Mouse (Mus musculus) limb, embryonic 10.5 days (tissue): ENCODE results near the gene Pnrc2. TPM values are rescaled to one million over a fixed set of nuclear protein-coding genes. Genes with fewer than 3 reads are reported as not detected.

Experiments used
- DNase-seq: peaks from one replicate; pipeline ENCODE4 v3.0.0-alpha.2; 2017; ENCODE audit warnings: low spot score
- H3K27ac ChIP-seq: fragments of 300-500 bp; sonication (generic); 2 replicates; pipeline ENCODE4 v1.5.1; 2016; ENCODE audit warnings: mild to moderate bottlenecking
- H3K27me3 ChIP-seq: fragments of 300-500 bp; sonication (generic); 2 replicates; pipeline ENCODE4 v1.6.1; 2016; ENCODE audit warnings: low read depth, mild to moderate bottlenecking; ENCODE audit not compliant: poor library complexity, severe bottlenecking
- H3K36me3 ChIP-seq: fragments of 300-500 bp; sonication (generic); 2 replicates; pipeline ENCODE4 v1.6.1; 2016; ENCODE audit warnings: mild to moderate bottlenecking, moderate library complexity
- H3K4me1 ChIP-seq: fragments of 300-500 bp; sonication (generic); 2 replicates; pipeline ENCODE4 v1.6.1; 2016
- H3K4me3 ChIP-seq: fragments of 300-500 bp; sonication (generic); 2 replicates; pipeline ENCODE4 v1.5.1; 2016; ENCODE audit warnings: mild to moderate bottlenecking, moderate library complexity
- H3K9me3 ChIP-seq: fragments of 300-500 bp; sonication (generic); replicated peaks from 2 replicates; pipeline ENCODE4 v1.6.1; 2016; ENCODE audit warnings: mild to moderate bottlenecking
- WGBS: fragments of 180-500 bp; shearing (Covaris S2); methylation state at CpG from one replicate; pipeline ENCODE4 v1.1.7; 2016; 5-methylcytosine and 5-hydroxymethylcytosine counted together
- polyA plus RNA-seq: library from polyadenylated mRNA; unstranded; fragments of >200 nt; fragmentation: Nextera tagmentation; extraction: Ambion mirVana; gene quantifications from 2 replicates; pipeline ENCODE4 v1.2.1, GENCODE M21; 2016

Pnrc2 gene
- polyA plus RNA-seq, 1 experiment from 2014 or later = 208 TPM

DNA sequence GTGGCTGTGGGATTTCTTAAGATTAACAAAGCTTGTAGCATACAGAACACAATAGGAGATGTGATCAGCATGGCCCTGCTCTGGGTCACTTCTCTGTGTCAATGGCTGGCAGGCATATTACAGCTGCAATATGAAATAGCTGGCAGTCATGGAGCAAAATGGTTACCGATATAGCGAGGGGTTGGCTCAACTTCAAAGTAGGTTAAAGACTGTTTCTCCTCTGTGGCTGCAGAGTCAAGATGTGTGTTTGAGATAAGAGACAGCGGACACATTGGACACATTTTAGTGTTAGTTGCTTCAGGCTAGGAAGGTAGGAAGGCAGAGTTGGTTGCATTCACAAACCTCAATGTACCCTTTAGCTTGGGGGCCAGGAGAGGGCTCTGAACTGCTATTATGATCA is 33.0 kb upstream of the Pnrc2 start:
- H3K4me3 ChIP-seq = no peak overlapping the region
- WGBS = 93% methylated on average over 3 of the region's 3 CpGs

DNA sequence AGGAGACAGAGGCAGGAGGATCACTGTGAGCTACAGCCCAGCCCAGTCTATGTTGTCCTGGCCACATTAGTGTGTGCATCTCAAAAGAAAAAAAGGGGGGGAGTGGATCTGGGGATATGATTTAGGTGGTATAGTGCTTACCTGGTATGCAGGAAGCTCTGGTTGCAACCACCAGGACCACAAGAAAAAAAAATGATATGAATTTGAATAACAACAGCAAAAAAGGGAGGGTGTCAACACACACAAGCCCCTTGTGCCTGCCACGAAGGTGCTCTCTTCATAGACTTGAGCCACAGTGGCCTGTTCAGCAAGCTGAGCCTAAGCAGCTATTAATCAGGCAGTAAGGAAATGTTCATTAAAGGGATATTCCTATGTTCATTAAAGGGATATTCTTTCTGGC is 31.2 kb upstream of the Pnrc2 start:
- H3K27me3 ChIP-seq = no peaks in the 10 kb centered on the region
- no peak overlapping the region for H3K4me3 ChIP-seq
- no peak overlapping the region for H3K27ac ChIP-seq
- H3K36me3 ChIP-seq = no peaks in the 10 kb centered on the region
- no peaks in the 10 kb centered on the region; the same call in 1 of the 2 replicates for H3K4me1 ChIP-seq
- WGBS = 74% methylated on average over 1 of the region's 1 CpGs
- DNase-seq = no peak
- H3K9me3 ChIP-seq = no peaks in the 10 kb centered on the region

More for the DNA sequence above, 33.0 kb upstream of the Pnrc2 start:
- no peak for DNase-seq
- Histone ChIP-seq H3K36me3 (no peaks in the 10 kb centered on the region), H3K27ac (no peak overlapping the region), H3K9me3 (no peaks in the 10 kb centered on the region), H3K4me1 (no peaks in the 10 kb centered on the region; the same call in 1 of the 2 replicates), H3K27me3 (no peaks in the 10 kb centered on the region)

DNA sequence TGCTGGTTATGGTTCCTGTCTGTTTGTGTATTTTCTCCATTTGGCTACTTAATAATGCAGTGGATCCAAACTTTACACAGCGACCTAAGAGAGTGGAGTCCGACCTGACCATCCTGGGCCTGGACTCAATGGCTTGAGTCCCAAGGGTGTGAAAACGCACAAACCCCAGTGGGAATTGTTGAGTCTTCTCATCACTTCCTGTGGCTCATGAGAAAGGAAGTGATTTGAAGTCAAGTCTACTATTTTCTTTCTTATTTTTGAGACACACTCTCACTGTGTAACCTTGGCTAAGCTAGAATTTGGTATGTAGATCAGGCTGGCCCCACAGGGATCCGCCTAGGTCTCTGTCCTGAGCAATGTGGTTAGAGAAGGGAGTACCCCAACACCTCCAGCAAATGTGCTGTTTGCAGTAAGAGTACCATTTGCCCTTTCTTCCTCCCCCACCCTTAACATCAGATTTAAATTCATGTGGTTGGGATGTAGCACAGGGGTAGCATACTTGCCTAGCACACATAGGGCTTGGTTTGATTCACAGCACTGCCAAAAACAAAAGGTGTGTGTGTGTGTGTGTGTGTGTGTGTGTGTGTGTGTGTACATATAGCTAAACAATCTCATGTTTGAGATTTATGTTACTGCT is 29.1 kb upstream of the Pnrc2 start:
- WGBS = 95% methylated on average over 4 of the region's 4 CpGs
- Histone ChIP-seq H3K36me3 (no peaks in the 10 kb centered on the region), H3K9me3 (no peaks in the 10 kb centered on the region), H3K27ac (no peak overlapping the region), H3K4me3 (no peak overlapping the region), H3K27me3 (no peaks in the 10 kb centered on the region), H3K4me1 (peaks cover 6% of the 10 kb centered on the region; the same call in 1 of the 2 replicates)
- no peak for DNase-seq

DNA sequence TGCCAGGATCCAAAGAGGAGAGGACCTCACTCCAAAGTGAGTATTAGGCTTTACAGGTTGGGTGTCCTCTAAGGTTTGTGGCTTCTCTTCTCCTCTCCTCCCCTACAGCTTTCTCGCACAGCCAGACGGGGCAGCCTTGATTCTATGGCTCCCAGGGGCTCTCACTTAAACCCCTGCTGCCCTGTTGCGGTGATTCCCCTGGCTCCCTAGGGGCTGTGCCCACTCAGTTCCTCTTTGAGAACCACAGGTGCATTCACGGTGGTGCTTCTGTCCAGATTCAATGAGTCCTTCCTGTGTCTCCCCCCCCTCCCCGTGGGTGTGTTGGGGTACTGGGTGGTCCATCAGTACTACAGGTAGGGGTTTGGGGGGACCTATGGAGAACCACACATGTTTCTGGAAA is 26.4 kb upstream of the Pnrc2 start:
- Histone ChIP-seq H3K9me3 (no peaks in the 10 kb centered on the region), H3K4me1 (peaks cover 6% of the 10 kb centered on the region; the same call in 1 of the 2 replicates), H3K27me3 (no peaks in the 10 kb centered on the region), H3K27ac (no peak overlapping the region), H3K36me3 (no peaks in the 10 kb centered on the region), H3K4me3 (no peak overlapping the region)
- no peak for DNase-seq
- WGBS = 86% methylated on average over 5 of the region's 5 CpGs

DNA sequence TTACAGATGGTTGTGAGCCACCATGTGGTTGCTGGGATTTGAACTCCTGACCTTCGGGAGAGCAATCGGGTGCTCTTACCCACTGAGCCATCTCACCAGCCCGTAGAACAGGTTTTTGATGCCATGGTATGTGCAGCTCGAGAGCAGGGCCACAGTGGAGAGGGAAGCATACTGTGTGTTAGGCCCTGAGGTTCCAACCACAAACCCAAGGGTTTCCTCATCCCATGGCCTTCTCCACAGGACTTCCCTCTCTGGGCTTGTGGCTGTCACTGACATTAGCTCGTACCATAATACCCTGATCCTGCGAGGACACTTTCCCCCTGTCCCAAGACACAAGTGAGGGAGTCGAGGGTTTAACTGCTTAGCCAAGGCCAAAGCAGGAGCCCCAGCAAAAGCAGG is 25.4 kb upstream of the Pnrc2 start:
- Histone ChIP-seq H3K27ac (no peak overlapping the region), H3K4me3 (no peak overlapping the region), H3K36me3 (no peaks in the 10 kb centered on the region), H3K9me3 (0 out of 2 replicates have a peak, but pooled peaks cover 2% of the 10 kb centered on the region), H3K4me1 (peaks cover 6% of the 10 kb centered on the region; the same call in 1 of the 2 replicates), H3K27me3 (no peaks in the 10 kb centered on the region)
- DNase-seq = no peak
- WGBS = 90% methylated on average over 7 of the region's 7 CpGs

DNA sequence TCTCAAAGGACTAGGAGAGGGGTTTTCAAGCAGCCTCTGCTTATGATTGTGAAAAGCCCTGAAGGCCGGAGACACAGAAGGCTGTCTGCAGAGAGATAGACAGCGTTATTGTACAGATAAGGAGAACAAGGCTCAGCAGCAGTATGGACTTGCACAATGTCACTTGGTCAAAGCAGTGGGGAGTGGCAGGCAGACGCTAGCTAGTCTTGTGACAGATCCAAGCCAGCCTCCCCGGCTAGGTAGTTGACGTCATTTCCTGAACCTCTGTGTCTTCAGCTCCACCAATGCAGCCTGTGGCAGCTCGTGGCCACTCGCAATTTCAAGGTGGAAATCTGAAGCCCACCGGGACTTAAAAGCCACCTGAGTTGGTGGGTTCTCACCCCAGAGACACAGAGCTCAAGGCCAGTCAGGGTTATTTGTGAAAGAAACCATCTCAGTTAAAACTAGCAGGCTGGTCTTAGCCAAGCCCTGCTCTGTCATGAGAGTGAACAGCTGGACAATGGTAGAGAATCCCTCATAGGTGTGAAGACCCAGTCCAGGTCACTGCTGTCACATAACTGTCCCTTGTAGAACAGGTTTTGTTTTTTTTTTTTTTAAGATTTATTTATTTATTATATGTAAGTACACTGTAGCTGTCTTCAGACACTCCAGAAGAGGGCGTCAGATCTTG is 24.9 kb upstream of the Pnrc2 start:
- 78% methylated on average over 9 of the region's 9 CpGs for WGBS
- Histone ChIP-seq H3K4me3 (no peak overlapping the region), H3K27me3 (no peaks in the 10 kb centered on the region), H3K4me1 (peaks cover 6% of the 10 kb centered on the region; the same call in 1 of the 2 replicates), H3K27ac (no peak overlapping the region), H3K36me3 (no peaks in the 10 kb centered on the region), H3K9me3 (0 out of 2 replicates have a peak, but pooled peaks cover 2% of the 10 kb centered on the region)
- no peak for DNase-seq

DNA sequence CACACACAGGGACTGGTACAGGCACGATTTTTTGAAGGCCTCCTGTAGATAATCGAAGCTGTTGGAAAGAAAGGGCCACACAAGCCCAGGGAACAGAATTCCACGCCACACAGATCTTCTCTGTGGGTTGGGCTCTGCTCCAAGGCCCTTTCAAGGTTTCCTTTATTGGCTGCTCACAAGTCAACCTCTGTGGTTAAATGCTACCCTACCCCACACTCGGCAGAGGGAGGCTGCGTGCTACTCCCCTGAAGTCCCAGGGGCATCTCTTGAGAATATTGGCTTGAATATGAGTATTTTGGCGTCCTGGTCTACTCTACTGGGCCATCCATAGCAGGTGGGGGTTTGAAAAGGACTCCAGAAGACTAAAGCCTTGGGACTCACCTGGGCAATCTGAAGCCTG is 22.5 kb upstream of the Pnrc2 start:
- Histone ChIP-seq H3K4me3 (no peak overlapping the region), H3K27me3 (no peaks in the 10 kb centered on the region), H3K27ac (no peak overlapping the region), H3K9me3 (0 out of 2 replicates have a peak, but pooled peaks cover 2% of the 10 kb centered on the region), H3K36me3 (no peaks in the 10 kb centered on the region), H3K4me1 (peaks cover 17% of the 10 kb centered on the region)
- 85% methylated on average over 6 of the region's 6 CpGs for WGBS
- DNase-seq = no peak

DNA sequence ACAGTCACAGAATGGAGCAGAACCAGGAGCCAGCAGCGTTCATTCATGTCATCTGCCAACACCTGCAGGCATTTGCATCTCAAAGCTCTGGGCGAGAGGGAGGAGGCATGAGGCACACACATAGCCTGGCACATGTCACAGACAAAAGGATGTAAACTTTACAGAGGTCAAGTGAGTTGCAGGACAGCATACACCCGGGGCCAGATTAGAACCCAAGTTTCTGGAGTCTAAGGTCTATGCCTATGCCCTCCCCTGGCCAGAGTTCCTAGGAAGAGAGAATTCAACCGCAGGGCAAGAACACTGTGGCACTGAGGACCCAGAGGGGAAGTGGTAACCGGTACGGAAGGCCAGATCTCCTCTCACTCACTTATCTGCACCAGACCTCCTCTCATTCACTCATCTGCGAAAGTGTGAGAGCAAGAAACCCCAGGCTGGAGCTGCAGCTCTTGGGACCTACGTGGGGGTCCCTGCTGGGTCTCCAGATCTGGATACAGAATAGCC is 21.5 kb upstream of the Pnrc2 start, which contains the start of gene Cnr2:
Gene Cnr2, plus strand, starts transcription at position 324 of the 501 bp plus-strand sequence.
- 57% methylated on average over 8 of the region's 8 CpGs for WGBS
- no peak within 1 kb of the TSS for H3K27ac ChIP-seq
- H3K27me3 ChIP-seq = no peaks in the 10 kb centered on the region
- peaks cover 17% of the 10 kb centered on the region for H3K4me1 ChIP-seq
- DNase-seq = no peak
- no peaks in the 10 kb centered on the region for H3K36me3 ChIP-seq
- H3K4me3 ChIP-seq = no peak within 1 kb of the TSS
- H3K9me3 ChIP-seq = 0 out of 2 replicates have a peak, but pooled peaks cover 2% of the 10 kb centered on the region

DNA sequence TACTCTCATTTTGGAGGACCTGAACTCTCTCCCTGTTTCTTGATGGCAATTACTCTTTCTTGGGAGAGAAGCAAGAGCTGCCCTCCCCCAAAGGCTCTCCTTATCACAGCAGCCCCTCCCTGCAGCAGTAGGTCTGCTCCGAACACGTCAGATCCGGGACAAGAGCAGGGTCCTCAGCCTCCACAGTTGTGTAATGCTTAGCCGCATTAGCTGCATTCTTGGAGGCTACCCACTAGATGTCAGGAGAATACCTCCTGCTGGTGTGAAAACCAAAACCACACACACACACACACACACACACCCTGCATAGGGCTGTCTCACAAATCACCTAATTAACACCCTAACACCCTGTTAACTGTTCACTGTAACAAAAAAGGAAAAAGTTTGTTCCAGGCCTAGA is 19.2 kb upstream of the Pnrc2 start:
- Histone ChIP-seq H3K9me3 (0 out of 2 replicates have a peak, but pooled peaks cover 2% of the 10 kb centered on the region), H3K27ac (no peak overlapping the region), H3K36me3 (no peaks in the 10 kb centered on the region), H3K27me3 (no peaks in the 10 kb centered on the region), H3K4me3 (no peak overlapping the region), H3K4me1 (peaks cover 11% of the 10 kb centered on the region)
- 54% methylated on average over 4 of the region's 4 CpGs for WGBS
- DNase-seq = no peak

DNA sequence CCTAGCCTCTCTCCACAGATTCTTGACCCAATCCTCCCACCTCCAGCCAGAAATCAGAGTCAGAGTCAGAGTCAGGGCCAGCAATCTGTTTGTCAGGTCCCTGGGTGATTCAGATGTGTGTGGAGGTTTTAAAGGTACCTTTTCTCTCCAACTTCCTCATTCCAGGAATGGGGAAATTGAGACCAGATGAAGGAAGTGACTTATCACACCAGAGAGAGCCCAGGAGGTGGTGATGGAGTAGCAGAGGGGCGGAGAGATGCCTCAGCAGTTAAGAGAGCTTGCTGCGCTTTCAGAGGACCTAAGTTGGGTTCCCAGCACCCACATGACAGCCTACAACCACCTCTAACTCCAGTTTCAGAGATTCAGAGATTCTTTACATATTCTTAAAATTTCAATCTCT is 17.9 kb upstream of the Pnrc2 start:
- Histone ChIP-seq H3K4me3 (no peak overlapping the region), H3K36me3 (no peaks in the 10 kb centered on the region), H3K9me3 (0 out of 2 replicates have a peak, but pooled peaks cover 2% of the 10 kb centered on the region), H3K27ac (no peak overlapping the region), H3K4me1 (peaks cover 11% of the 10 kb centered on the region), H3K27me3 (no peaks in the 10 kb centered on the region)
- WGBS = 82% methylated on average over 2 of the region's 2 CpGs
- DNase-seq = no peak

DNA sequence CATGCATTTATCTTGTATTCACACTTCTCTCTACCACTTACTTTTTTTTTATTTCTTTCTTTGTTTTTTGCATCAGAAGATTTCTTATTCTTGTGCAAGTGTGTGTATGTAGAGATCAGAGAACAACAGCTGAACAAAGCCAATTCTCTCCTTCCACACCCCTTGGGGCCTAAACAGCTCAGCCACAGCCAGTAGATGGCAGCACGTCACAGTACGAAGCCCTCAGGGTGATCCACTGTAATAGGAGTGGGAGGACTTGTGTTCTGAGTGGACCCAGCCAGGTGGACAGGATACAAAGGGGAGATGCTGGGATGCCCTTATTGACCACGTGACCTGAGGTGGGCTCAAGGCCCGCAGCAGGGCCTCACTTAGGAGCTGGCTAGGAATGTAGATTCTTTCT is 16.2 kb upstream of the Pnrc2 start:
- peak; percentile 73 for DNase-seq
- H3K27ac ChIP-seq = no peak overlapping the region
- no peaks in the 10 kb centered on the region for H3K27me3 ChIP-seq
- 0 out of 2 replicates have a peak, but pooled peaks cover 2% of the 10 kb centered on the region for H3K9me3 ChIP-seq
- H3K4me3 ChIP-seq = no peak overlapping the region
- peaks cover 17% of the 10 kb centered on the region for H3K4me1 ChIP-seq
- H3K36me3 ChIP-seq = no peaks in the 10 kb centered on the region
- WGBS = 8% methylated on average over 4 of the region's 4 CpGs

DNA sequence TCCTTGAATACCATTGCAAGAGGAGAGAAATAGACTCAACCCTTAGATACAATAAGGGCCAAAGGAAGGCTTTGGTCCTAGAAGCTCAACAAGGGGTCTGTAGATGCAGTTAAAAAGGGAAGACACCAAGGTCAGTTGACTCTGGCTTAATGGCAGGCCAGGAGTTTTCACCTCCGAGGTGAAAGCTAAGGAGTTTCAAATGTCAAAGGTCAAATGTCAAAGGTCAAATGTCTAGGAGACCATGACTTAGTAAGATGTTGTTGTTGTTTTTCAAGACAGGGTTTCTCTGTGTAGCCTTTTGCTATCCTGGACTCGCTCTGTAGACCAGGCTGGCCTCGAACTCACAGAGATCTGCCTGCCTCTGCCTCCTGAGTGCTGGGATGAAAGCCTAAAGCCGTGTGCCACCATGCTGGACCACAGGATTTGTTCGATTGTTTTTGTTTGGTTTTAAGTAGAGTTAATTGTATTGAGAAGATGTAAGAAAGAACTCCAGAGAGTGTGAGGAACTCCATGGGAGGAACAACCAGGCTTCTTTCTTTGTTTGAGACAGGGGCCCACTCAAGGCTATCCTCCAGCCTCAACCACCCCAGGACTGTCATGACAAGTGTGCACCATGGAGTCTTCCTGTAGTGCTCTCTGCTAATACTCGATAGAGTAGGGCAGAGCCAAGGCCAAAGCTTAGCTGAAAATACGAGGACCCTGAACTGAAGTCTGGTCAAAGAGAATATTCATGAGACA is 15.7 kb upstream of the Pnrc2 start:
- WGBS = 82% methylated on average over 7 of the region's 7 CpGs
- no peak overlapping the region for H3K4me3 ChIP-seq
- H3K4me1 ChIP-seq = peaks cover 21% of the 10 kb centered on the region
- no peaks in the 10 kb centered on the region for H3K36me3 ChIP-seq
- H3K27me3 ChIP-seq = no peaks in the 10 kb centered on the region
- H3K9me3 ChIP-seq = 0 out of 2 replicates have a peak, but pooled peaks cover 2% of the 10 kb centered on the region
- no peak for DNase-seq
- no peak overlapping the region for H3K27ac ChIP-seq
